Mouse (Mus musculus): Measurements from ENCODE around the gene 4932438A13Rik. TPM values are rescaled to one million over a fixed set of nuclear protein-coding genes. Genes with fewer than 3 reads are reported as not detected.

4932438A13Rik gene
- total and polyA plus RNA-seq, 3 experiments = 5.9 to 20.3 (median 14.7) TPM

- no peak overlapping the region for H3K9ac ChIP-seq (ENCODE audit: insufficient read depth, low read depth)
- DNase-seq (ENCODE audit: extremely low read depth) = no peak
- no peaks in the 10 kb centered on the region for H3K9me3 ChIP-seq (replicated peaks; ENCODE audit: low read length)
- no peaks in the 10 kb centered on the region for H3K4me1 ChIP-seq (ENCODE audit: control insufficient read depth in 1 of 2, insufficient read depth in 2 of 2)
- dilution Hi-C loops (cut with MboI; ENCODE audit: extremely low pct_ligation_motif_present, extremely low pct_unique_long_range_greater_than_20kb, low sequenced_read_pairs) = no loop called here
- in situ Hi-C loops (cut with MboI; ENCODE audit: low pct_ligation_motif_present, low pct_unique_long_range_greater_than_20kb, low sequenced_read_pairs) = loop anchor here (25.0 kb wide), 2 partner anchors 200 to 350 kb away; no protein-coding TSS in a partner anchor
- H3K27ac ChIP-seq (ENCODE audit: insufficient read depth, low read depth) = no peak overlapping the region
- no peak overlapping the region for H3K4me3 ChIP-seq (replicated peaks in 1 of 3; ENCODE audit: low read depth in 2 of 3, low read length in 2 of 3, poor library complexity in 1 of 3)
- no peaks in the 10 kb centered on the region for H3K36me3 ChIP-seq (replicated peaks in 1 of 2; ENCODE audit: control insufficient read depth in 1 of 2, insufficient read depth in 1 of 2, low read length in 1 of 2)
- no peaks in the 10 kb centered on the region for H3K79me2 ChIP-seq (replicated peaks; ENCODE audit: control insufficient read depth, extremely low read depth, insufficient read depth, poor library complexity, severe bottlenecking)
- peaks cover 2% of the 10 kb centered on the region for H3K27me3 ChIP-seq (replicated peaks)
- no peak for TF ChIP-seq NELFE (IDR thresholded peaks at IDR 0.05; ENCODE audit: low read depth, low read length)
- no peak for TF ChIP-seq SMC3 (IDR thresholded peaks at IDR 0.05; ENCODE audit: low read depth, low read length)
- no peak for TF ChIP-seq CTCF (conservative IDR thresholded peaks at IDR 0.05 in 1 of 2, IDR thresholded peaks at IDR 0.05 in 1 of 2; ENCODE audit: low read depth in 2 of 2, low read length in 2 of 2)
- TF ChIP-seq POLR2AphosphoS2 (IDR thresholded peaks at IDR 0.05; ENCODE audit: low read depth, low read length) = no peak
- TF ChIP-seq ETS1 (conservative IDR thresholded peaks at IDR 0.05; ENCODE audit: low read depth, low read length) = no peak
- no peak for TF ChIP-seq JUN (IDR thresholded peaks at IDR 0.05; ENCODE audit: insufficient read depth, low read depth, low read length)
- TF ChIP-seq SIN3A (IDR thresholded peaks at IDR 0.05; ENCODE audit: low read length) = no peak
- TF ChIP-seq GABPA (IDR thresholded peaks at IDR 0.05; ENCODE audit: insufficient replicate concordance, low read depth, low read length) = no peak
- no peak for TF ChIP-seq TCF12 (IDR thresholded peaks at IDR 0.05; ENCODE audit: low read depth, low read length)
- TF ChIP-seq KAT2A (IDR thresholded peaks at IDR 0.05; ENCODE audit: insufficient replicate concordance, low read length) = no peak
- no peak for TF ChIP-seq ZC3H11A (IDR thresholded peaks at IDR 0.05; ENCODE audit: low read depth, low read length)
- TF ChIP-seq MAZ (IDR thresholded peaks at IDR 0.05; ENCODE audit: low read depth, low read length) = no peak
- no peak for TF ChIP-seq MYC (IDR thresholded peaks at IDR 0.05; ENCODE audit: low read depth, low read length)
- TF ChIP-seq NRF1 (IDR thresholded peaks at IDR 0.05; ENCODE audit: low read depth, low read length) = no peak
- no peak for TF ChIP-seq PAX5 (IDR thresholded peaks at IDR 0.05; ENCODE audit: low read length)
- no peak for TF ChIP-seq MEF2A (IDR thresholded peaks at IDR 0.05; ENCODE audit: borderline replicate concordance, low read depth, low read length)
- TF ChIP-seq RCOR1 (conservative IDR thresholded peaks at IDR 0.05; ENCODE audit: low read depth, low read length) = no peak
- no peak for TF ChIP-seq CHD2 (IDR thresholded peaks at IDR 0.05; ENCODE audit: low read length)
- no peak for TF ChIP-seq USF1 (IDR thresholded peaks at IDR 0.05; ENCODE audit: low read depth, low read length)
- no peak for TF ChIP-seq ELF1 (IDR thresholded peaks at IDR 0.05; ENCODE audit: low read depth, low read length)
- no peak overlapping the region for H3K4me2 ChIP-seq (ENCODE audit: insufficient read depth, low read depth, poor library complexity, severe bottlenecking)
Observed at GRCm38 (mm10) chr3:36836833-36837232, 26.1 kb upstream of the 4932438A13Rik start.

Measured in CH12.LX (cell line).